Mouse (Mus musculus) small intestine, adult 2 months (tissue): ENCODE data around the gene Ulk4. TPM values are rescaled to one million over a fixed set of nuclear protein-coding genes. Genes with fewer than 3 reads are reported as not detected.

Source experiments
- H3K27ac ChIP-seq: fragments of 200-500 bp; 2 replicates; pipeline ENCODE4 v1.5.1; 2012; ENCODE audit warnings: low read depth, low read length, control low read depth, inconsistent platforms; ENCODE audit not compliant: insufficient read depth
- H3K27me3 ChIP-seq: fragments of 200-500 bp; 2 replicates; pipeline ENCODE4 v1.6.1; 2012; ENCODE audit warnings: mild to moderate bottlenecking, moderate library complexity, low read length, inconsistent platforms; ENCODE audit not compliant: control insufficient read depth, insufficient read depth
- H3K36me3 ChIP-seq: fragments of 200-500 bp; 2 replicates; pipeline ENCODE4 v1.6.1; 2012; ENCODE audit warnings: mild to moderate bottlenecking, low read length, control low read depth, inconsistent platforms; ENCODE audit not compliant: control insufficient read depth, insufficient read depth
- H3K4me1 ChIP-seq: fragments of 200-500 bp; 2 replicates; pipeline ENCODE4 v1.6.1; 2012; ENCODE audit warnings: low read length, inconsistent platforms, mixed read lengths; ENCODE audit not compliant: control insufficient read depth, insufficient read depth, insufficient read length
- H3K4me3 ChIP-seq: fragments of 200-500 bp; 2 replicates; pipeline ENCODE4 v1.5.1; 2012; ENCODE audit warnings: low read depth, mild to moderate bottlenecking, control low read depth, inconsistent platforms, low read length, moderate library complexity
- CTCF ChIP-seq: fragments of 200-500 bp; IDR thresholded peaks from 2 replicates; pipeline ENCODE4 v1.5.1; 2012; ENCODE audit warnings: low read depth, mild to moderate bottlenecking, control low read depth, inconsistent platforms, low read length, moderate library complexity, mixed read lengths; ENCODE audit not compliant: insufficient replicate concordance, insufficient read length; ENCODE audit errors: extremely low read depth
- POLR2A ChIP-seq: fragments of 200-500 bp; IDR thresholded peaks from 2 replicates; pipeline ENCODE4 v1.6.1; 2012; ENCODE audit warnings: low read depth, mild to moderate bottlenecking, control low read depth, inconsistent platforms, low read length, moderate library complexity
- WGBS: fragments of 180-500 bp; shearing (Covaris S2); methylation state at CpG from one replicate; pipeline ENCODE4 v1.1.7; 2018; 5-methylcytosine and 5-hydroxymethylcytosine counted together
- polyA plus RNA-seq: library from polyadenylated mRNA; depleted of rRNA; stranded (reverse); fragments of >200 nt; gene quantifications from 2 replicates; pipeline ENCODE4 v1.2.3, GENCODE M21; 2012

Ulk4 gene
- polyA plus RNA-seq, 1 experiment = 0.65 TPM

DNA sequence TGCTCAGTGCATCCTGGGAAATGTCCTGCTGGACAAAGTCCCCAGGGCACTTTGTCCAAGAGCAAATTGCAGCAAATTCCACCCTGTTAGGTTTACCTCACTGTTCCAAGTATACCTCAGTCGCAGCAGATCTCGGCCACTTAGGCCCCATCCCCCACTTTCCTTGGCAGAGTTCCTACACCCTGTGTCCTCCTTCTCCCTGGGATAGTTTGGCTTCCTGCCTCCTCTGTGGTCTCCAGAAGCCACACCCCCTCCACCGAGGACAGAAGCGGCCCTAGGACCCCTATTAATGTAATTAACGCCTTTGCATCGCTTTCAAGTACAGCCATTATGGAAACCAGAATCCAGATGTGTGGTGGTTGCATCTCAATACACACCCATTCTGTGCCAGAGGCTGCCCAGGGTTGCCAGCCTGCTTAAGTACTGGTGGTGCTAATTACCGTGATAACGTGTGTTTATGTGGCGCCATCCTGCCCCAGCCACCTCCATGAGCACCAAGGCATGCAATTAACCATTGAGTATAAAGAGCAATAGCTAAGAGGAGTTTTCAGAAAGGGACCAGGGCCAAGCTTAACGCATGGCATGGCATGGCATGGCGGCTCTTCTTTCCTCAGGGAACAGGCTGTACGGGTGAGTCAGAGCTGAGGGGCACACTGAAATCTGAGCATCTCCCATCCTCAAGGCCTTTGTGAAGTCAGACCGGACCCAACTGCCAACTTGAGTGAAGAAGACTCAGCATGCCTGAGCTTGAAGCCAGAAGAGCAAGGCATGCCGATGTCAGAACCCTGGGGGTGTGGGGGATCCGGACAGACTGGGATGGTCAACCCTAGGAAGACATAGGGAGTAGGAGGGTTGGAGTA lies 275.1 kb downstream of the Ulk4 start:
- WGBS = 69% methylated on average over 15 of the region's 15 CpGs
- TF ChIP-seq CTCF = no peak
- no peak for TF ChIP-seq POLR2A
- H3K36me3 ChIP-seq = no peaks in the 10 kb centered on the region
- H3K27ac ChIP-seq = no peak overlapping the region
- H3K4me3 ChIP-seq = no peak overlapping the region
- H3K27me3 ChIP-seq = no peaks in the 10 kb centered on the region
- no peaks in the 10 kb centered on the region; the same call in 1 of the 2 replicates for H3K4me1 ChIP-seq

DNA sequence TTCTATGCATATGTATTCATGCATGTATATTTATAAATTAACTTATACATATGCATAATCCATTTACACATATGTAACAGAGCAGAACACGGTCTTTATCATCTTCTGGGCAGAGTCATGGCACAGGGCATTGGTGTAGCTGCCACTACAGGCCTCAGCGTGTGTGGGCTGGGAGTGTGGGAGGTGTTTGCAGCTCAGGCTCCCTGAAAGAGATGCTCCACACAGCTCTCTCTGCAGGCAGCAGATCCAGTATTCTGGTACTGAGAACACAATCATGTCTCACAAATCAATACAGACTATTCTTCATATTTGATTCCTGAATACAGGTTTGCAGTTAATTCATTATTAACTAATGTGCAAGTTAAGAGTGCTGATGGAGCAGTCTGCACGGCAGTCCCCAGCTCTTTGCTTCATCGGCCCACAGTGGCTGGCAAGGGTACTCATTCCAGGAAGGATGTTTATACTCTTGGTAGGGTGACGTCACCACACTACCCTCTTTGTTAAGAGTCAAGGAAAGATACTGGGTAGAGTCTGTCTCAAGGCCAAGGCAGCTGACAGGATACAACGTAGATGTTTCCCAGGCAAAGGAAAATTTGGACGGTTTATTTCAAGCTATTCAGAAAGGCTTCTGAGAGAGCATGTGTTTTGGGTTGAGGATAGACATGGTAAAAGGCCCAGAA lies 276.2 kb downstream of the Ulk4 start:
- Histone ChIP-seq H3K4me3 (no peak overlapping the region), H3K36me3 (no peaks in the 10 kb centered on the region), H3K27me3 (no peaks in the 10 kb centered on the region), H3K4me1 (no peaks in the 10 kb centered on the region; the same call in 1 of the 2 replicates), H3K27ac (no peak overlapping the region)
- 69% methylated on average over 7 of the region's 7 CpGs for WGBS
- TF ChIP-seq CTCF = no peak
- TF ChIP-seq POLR2A = no peak

DNA sequence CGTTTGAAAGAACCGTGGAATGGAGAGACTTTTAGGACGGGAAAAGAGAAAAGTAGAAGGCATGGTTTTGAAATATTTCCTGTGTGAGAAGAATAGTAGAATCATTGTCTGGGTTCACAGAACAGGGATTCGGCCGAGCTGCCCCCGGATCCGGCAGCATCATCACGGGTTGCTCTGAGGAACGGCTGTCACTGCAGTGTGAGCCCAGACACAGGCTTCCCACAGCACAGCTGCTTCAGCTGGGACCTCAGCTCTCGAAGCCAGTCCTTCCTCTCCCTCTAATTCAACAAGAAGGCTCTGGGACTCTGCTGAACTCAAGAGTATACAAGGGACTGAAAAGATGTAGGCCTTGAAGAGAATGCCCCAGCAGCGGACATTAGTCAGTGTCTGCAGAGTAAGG lies 278.3 kb downstream of the Ulk4 start:
- Histone ChIP-seq H3K27me3 (no peaks in the 10 kb centered on the region), H3K4me1 (no peaks in the 10 kb centered on the region; the same call in 1 of the 2 replicates), H3K27ac (no peak overlapping the region), H3K4me3 (no peak overlapping the region), H3K36me3 (no peaks in the 10 kb centered on the region)
- TF ChIP-seq CTCF (no peak), POLR2A (no peak)
- WGBS = 77% methylated on average over 11 of the region's 11 CpGs

DNA sequence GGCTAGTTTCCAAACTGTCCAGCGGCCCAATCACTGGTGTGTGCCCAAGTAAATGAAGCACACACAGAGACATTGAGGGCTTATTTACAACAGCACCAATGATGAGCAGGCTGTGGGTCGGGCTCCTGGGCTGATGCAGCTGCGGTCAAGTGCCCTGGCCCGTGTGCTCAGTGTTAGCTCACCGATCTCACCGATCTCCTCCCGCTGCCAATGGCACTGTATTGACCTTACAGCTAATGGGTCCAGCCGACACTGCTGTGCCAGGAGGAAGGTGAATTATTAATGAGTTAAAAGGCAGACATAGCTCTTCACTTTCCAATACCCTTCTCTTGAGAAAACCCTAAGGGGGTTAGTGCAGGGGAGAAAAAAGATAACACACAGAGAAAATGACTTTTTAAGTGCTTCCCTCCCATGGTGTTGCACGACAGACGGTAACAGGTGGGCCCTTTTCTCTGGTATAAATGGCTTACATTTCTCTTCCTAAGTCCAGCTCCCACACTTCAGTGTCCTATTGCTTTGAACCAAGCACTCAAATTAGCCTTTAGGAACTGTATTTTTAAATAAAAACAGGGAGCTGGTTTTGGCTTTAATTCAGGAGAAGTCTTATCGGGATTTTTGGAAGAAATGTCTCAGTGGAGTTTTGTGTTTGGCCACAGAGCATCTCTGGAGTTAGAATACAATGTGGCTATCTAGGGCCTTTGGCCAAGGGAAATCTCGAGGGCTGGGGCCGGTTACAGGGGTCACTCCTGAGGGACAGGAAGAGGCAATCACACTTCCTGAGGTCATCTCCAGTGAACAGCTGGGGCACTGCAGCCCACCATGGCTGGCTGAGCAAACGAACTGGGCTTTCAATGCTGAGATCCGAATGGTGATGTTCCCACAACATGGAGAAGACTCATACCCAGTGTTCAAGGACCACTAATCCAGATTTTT lies 282.5 kb downstream of the Ulk4 start:
- TF ChIP-seq POLR2A (no peak), CTCF (no peak)
- WGBS = 75% methylated on average over 15 of the region's 15 CpGs

DNA sequence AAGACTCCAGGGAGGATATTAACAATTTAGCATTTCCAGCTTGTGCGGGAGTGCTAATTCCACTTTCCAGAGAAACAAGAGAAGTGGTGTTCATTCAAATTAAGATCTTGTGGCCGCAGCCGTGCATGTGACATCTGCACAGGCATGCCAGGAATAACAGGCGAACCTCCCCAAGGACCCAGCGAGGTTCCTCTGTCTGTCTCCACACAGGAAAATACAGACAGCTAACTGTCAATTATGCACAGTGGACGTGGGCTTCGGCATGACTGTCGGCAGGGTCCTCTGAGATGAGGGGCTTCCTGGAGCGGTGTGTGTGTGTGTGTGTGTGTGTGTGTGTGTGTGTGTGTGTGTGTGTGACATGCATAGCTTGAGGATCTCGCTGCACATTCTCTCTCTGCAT lies 284.0 kb downstream of the Ulk4 start:
- WGBS = 85% methylated on average over 10 of the region's 10 CpGs
- Histone ChIP-seq H3K36me3 (no peaks in the 10 kb centered on the region), H3K4me3 (no peak overlapping the region), H3K4me1 (no peaks in the 10 kb centered on the region), H3K27me3 (no peaks in the 10 kb centered on the region), H3K27ac (no peak overlapping the region)
- TF ChIP-seq POLR2A = no peak
- TF ChIP-seq CTCF = no peak

More for the DNA sequence above, 282.5 kb downstream of the Ulk4 start:
- H3K27ac ChIP-seq = no peak overlapping the region
- no peaks in the 10 kb centered on the region for H3K27me3 ChIP-seq
- no peaks in the 10 kb centered on the region for H3K36me3 ChIP-seq
- H3K4me3 ChIP-seq = no peak overlapping the region
- no peaks in the 10 kb centered on the region for H3K4me1 ChIP-seq

DNA sequence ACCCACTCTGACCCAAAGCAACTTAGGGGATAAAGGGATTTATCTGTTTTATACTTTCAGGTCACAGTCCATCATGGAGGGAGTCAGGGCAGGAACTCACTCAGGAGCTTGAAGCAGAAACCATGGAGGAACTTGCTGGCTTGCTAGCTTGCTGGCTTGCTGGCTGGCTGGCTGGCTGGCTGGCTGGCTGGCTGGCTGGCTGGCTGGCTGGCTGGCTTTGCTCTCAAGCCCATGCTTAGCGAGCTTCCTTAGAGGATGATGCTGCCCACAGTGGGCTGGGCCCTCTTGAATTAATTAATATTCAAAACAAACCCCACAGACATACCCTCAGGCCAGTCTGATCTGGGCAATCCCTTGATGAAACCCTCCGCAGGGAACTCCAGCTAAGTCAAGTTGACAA lies 285.2 kb downstream of the Ulk4 start:
- TF ChIP-seq CTCF (no peak), POLR2A (no peak)
- Histone ChIP-seq H3K27ac (no peak overlapping the region), H3K36me3 (no peaks in the 10 kb centered on the region), H3K27me3 (no peaks in the 10 kb centered on the region), H3K4me3 (no peak overlapping the region), H3K4me1 (no peaks in the 10 kb centered on the region)
- 84% methylated on average over 2 of the region's 2 CpGs for WGBS
